Comparison of ENCODE assay signal across 2 mouse cellular contexts in the genomic region with DNA sequence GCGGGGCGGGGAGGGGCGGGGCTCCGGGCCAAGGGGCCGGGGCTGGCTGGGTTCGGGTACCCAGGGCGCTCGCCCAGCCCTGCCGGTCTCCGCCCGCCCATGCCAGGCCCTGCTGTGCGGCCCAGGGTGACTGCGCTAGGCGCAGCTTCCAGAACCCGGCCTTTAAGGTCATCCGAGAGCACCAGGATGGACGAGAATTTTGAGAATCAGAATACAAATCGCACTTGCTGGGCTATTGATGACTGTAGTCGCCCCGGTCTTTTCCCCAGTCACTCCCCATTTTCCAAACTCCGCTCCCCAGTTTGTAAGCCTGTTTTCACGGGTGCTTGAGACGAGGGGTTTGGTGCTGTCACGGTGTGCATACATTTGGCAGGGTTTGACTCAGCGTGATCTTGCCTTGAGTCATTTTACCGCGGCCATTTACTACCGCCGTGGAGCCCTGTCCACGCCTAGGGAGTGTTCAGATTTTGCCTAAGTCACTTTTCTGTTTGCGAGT.
TF ChIP-seq lines count a peak whose summit lies in the region.

No protein-coding gene starts in this region.

TF ChIP-seq in MEL, 35 proteins besides CTCF, POLR2A, EP300 and RAD21:
- TF ChIP-seq MXI1 (IDR thresholded peaks at IDR 0.05; ENCODE audit: low read depth, low read length) (peak; percentile 18; the same call in 1 of the 2 replicates), UBTF (IDR thresholded peaks at IDR 0.05; ENCODE audit: borderline replicate concordance, insufficient read depth, low read depth, low read length) (no peak), BHLHE40 (IDR thresholded peaks at IDR 0.05; ENCODE audit: borderline replicate concordance, low read depth, low read length) (no peak), SIN3A (IDR thresholded peaks at IDR 0.05; ENCODE audit: low read length) (peak; percentile 45), ZMIZ1 (IDR thresholded peaks at IDR 0.05; ENCODE audit: low read depth, low read length) (no peak)

TF ChIP-seq in myocyte, 11 proteins besides CTCF, POLR2A, EP300 and RAD21:
- TF ChIP-seq CEBPB (IDR thresholded peaks at IDR 0.05; ENCODE audit: insufficient read depth, poor library complexity, severe bottlenecking) (no peak), REST (IDR thresholded peaks at IDR 0.05; ENCODE audit: insufficient read depth, insufficient read length) (no peak), POLR2AphosphoS2 (IDR thresholded peaks at IDR 0.05; ENCODE audit: insufficient read length, low read depth) (peak; percentile 39)
TF ChIP-seq in myocyte: peak in this region for 1.
